In the genomic region with DNA sequence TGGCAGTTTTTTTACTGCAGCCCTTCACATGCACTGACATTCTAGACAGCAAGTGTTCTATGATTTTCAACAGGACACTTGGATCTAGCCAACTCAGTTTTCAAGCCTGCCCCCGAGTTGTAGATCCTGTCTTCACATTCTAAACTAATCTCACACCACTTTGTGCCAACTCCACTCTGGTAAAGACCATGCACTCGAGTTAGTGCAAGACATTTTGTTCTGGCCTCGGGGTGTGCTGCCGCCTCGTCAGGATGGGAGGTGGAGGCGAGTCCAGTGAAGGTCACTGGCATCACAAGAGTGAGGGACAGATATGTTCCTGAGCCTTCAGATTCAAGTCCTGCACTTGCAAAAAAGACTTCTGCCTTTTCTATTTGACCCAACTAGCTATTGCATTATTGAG, we compare ENCODE assay signal across 22 mouse cellular contexts. TPM values are rescaled to one million over a fixed set of nuclear protein-coding genes. Genes with fewer than 3 reads are reported as not detected.
A peak's percentile ranks its signal among the peaks of the same experiment; 100 is the strongest.
DNase-seq lines count a peak whose midpoint lies in the region; ATAC-seq and TF ChIP-seq lines count a peak whose summit lies in the region.
"Had no signal": no experiment of that assay in that cellular context is flagged by ENCODE, and none has a peak within 500 bp of the region (broad histone marks: within the 10 kb centered on the region; RNA-seq: fewer than 3 reads in every experiment).

No protein-coding gene starts in this region.

- no peaks in the 10 kb centered on the region for H3K27me3 ChIP-seq in forebrain, embryonic 15.5 days
- no peaks in the 10 kb centered on the region for H3K27me3 ChIP-seq in forebrain, embryonic 11.5 days (ENCODE audit: control insufficient read depth, insufficient read depth, low read length)
- H3K27me3 ChIP-seq in heart, adult 2 months (ENCODE audit: control insufficient read depth, insufficient read depth, low read length): no peaks in the 10 kb centered on the region
- H3K27me3 ChIP-seq in heart, embryonic 13.5 days (replicated peaks): no peaks in the 10 kb centered on the region; the same call in 1 of the 2 replicates
- H3K27me3 ChIP-seq: embryonic facial prominence, embryonic 12.5 days; forebrain, embryonic 12.5 days; liver, embryonic 15.5 days had no signal

- H3K27ac ChIP-seq in forebrain, embryonic 15.5 days (replicated peaks): 0 out of 2 replicates have a peak overlapping the region, but pooled peaks have one; percentile 7
- no peak overlapping the region for H3K27ac ChIP-seq in forebrain, embryonic 11.5 days (ENCODE audit: low read depth, low read length)
- H3K27ac ChIP-seq in heart, adult 2 months: peak overlapping the region; percentile 45
- peak overlapping the region; percentile 59; the same call in 1 of the 2 replicates for H3K27ac ChIP-seq in heart, embryonic 13.5 days (replicated peaks)
- H3K27ac ChIP-seq: embryonic facial prominence, embryonic 12.5 days; forebrain, embryonic 12.5 days; hindbrain, embryonic 10.5 days; hindbrain, postnatal 0 days; limb, embryonic 10.5 days; liver, embryonic 15.5 days; macrophage had no signal

- intact Hi-C loops in heart, adult 2 months (cut with DNase I): loop anchor here (5.0 kb wide), 1 partner anchor 46 kb away; no protein-coding TSS in a partner anchor
- intact Hi-C loops in heart, postnatal 14 days (cut with DNase I): no loop called here

- peaks cover 17% of the 10 kb centered on the region; the same call in 1 of the 2 replicates for H3K36me3 ChIP-seq in forebrain, embryonic 15.5 days
- H3K36me3 ChIP-seq in forebrain, embryonic 11.5 days (ENCODE audit: control insufficient read depth, insufficient read depth, low read length): no peaks in the 10 kb centered on the region; the same call in 1 of the 2 replicates
- no peaks in the 10 kb centered on the region; the same call in 1 of the 2 replicates for H3K36me3 ChIP-seq in heart, adult 2 months (ENCODE audit: control insufficient read depth, insufficient read depth, low read length)
- H3K36me3 ChIP-seq in heart, embryonic 13.5 days: no peaks in the 10 kb centered on the region
- H3K36me3 ChIP-seq: embryonic facial prominence, embryonic 12.5 days; liver, embryonic 15.5 days had no signal

- no peak overlapping the region for H3K4me2 ChIP-seq in forebrain, embryonic 15.5 days (replicated peaks)
- no peak overlapping the region for H3K4me2 ChIP-seq in forebrain, embryonic 11.5 days (ENCODE audit: low read depth, low read length, severe bottlenecking)
- H3K4me2 ChIP-seq in heart, embryonic 13.5 days: peak overlapping the region; percentile 41; the same call in 1 of the 2 replicates
- H3K4me2 ChIP-seq: embryonic facial prominence, embryonic 12.5 days; forebrain, embryonic 12.5 days; liver, embryonic 15.5 days had no signal

- TF ChIP-seq CTCF in heart, adult 2 months (IDR thresholded peaks at IDR 0.05): no peak

- H3K79me2 ChIP-seq in heart, adult 2 months (replicated peaks; ENCODE audit: control insufficient read depth, insufficient read depth, low read length): no peaks in the 10 kb centered on the region

- DNase-seq in forebrain, embryonic 11.5 days (ENCODE audit: low spot score): no peak
- DNase-seq in heart, adult 2 months: peak in 1 of 2 experiments; percentile 51
- peak; percentile 20 to 34 for DNase-seq in heart, postnatal 14 days
- DNase-seq in left cerebral cortex, adult 11 months (ENCODE audit: low spot score): no peak
- no peak for DNase-seq in retina, postnatal 1 day
- DNase-seq: cerebellum, adult 18-20 months; cerebellum, postnatal 25 days; gastrocnemius, postnatal 36 days; kidney, adult 11 months; liver; right cerebral cortex, postnatal 25 days; spleen, adult 18-20 months had no signal

- no peak for ATAC-seq in forebrain, embryonic 15.5 days (replicated peaks)
- no peak for ATAC-seq in forebrain, embryonic 11.5 days (replicated peaks; ENCODE audit: low FRiP score)
- ATAC-seq in heart, embryonic 13.5 days (ENCODE audit: extremely low read depth, insufficient number of reproducible peaks, low FRiP score, low TSS enrichment): no peak
- ATAC-seq: CD4-positive, CD25-positive, alpha-beta regulatory T cell, adult 4 months; hindbrain, postnatal 0 days had no signal

- H3K4me3 ChIP-seq in forebrain, embryonic 15.5 days: no peak overlapping the region
- no peak overlapping the region for H3K4me3 ChIP-seq in forebrain, embryonic 11.5 days (ENCODE audit: low read depth, low read length)
- no peak overlapping the region for H3K4me3 ChIP-seq in heart, adult 2 months
- no peak overlapping the region for H3K4me3 ChIP-seq in heart, embryonic 13.5 days
- H3K4me3 ChIP-seq: embryonic facial prominence, embryonic 12.5 days; forebrain, embryonic 12.5 days; hindbrain, embryonic 10.5 days; limb, embryonic 10.5 days; liver, embryonic 15.5 days had no signal

- no peaks in the 10 kb centered on the region for H3K9me3 ChIP-seq in forebrain, embryonic 15.5 days
- H3K9me3 ChIP-seq in forebrain, embryonic 11.5 days (ENCODE audit: control insufficient read depth, low read length): no peaks in the 10 kb centered on the region
- no peaks in the 10 kb centered on the region for H3K9me3 ChIP-seq in heart, embryonic 13.5 days
- H3K9me3 ChIP-seq: embryonic facial prominence, embryonic 12.5 days; forebrain, embryonic 12.5 days; hindbrain, embryonic 10.5 days; limb, embryonic 10.5 days; liver, embryonic 15.5 days had no signal

- no peaks in the 10 kb centered on the region for H3K4me1 ChIP-seq in forebrain, embryonic 15.5 days
- peaks cover 2% of the 10 kb centered on the region; the same call in 1 of the 2 replicates for H3K4me1 ChIP-seq in forebrain, embryonic 11.5 days (replicated peaks; ENCODE audit: control insufficient read depth, insufficient read depth, low read length)
- no peaks in the 10 kb centered on the region for H3K4me1 ChIP-seq in heart, adult 2 months (ENCODE audit: control insufficient read depth, insufficient read depth, low read length)
- H3K4me1 ChIP-seq in heart, embryonic 13.5 days: peaks cover 38% of the 10 kb centered on the region
- H3K4me1 ChIP-seq: embryonic facial prominence, embryonic 12.5 days; limb, embryonic 10.5 days had no signal

- TF ChIP-seq POLR2A in heart, adult 2 months (IDR thresholded peaks at IDR 0.05; ENCODE audit: insufficient read depth, low read depth, low read length): no peak

- WGBS in forebrain, embryonic 15.5 days: 66% methylated on average over 6 of the region's 6 CpGs
- WGBS in forebrain, embryonic 11.5 days: 76% methylated on average over 6 of the region's 6 CpGs
- WGBS in heart, adult 2 months: 54% methylated on average over 6 of the region's 6 CpGs
- 29% methylated on average over 6 of the region's 6 CpGs for WGBS in heart, embryonic 13.5 days

- no peak overlapping the region for H3K9ac ChIP-seq in forebrain, embryonic 15.5 days (replicated peaks)
- H3K9ac ChIP-seq in forebrain, embryonic 11.5 days (ENCODE audit: low read length): no peak overlapping the region
- no peak overlapping the region for H3K9ac ChIP-seq in heart, adult 2 months (ENCODE audit: low read depth, low read length)
- no peak overlapping the region for H3K9ac ChIP-seq in heart, embryonic 13.5 days
- H3K9ac ChIP-seq: embryonic facial prominence, embryonic 12.5 days; forebrain, embryonic 12.5 days; liver, embryonic 15.5 days had no signal

- peak; percentile 97 for TF ChIP-seq EP300 in heart, adult 2 months (IDR thresholded peaks at IDR 0.05; ENCODE audit: insufficient read depth, low read depth, low read length)

RNA-seq across cellular contexts. Expression of a gene that starts 44.1 kb away (rescaled TPM):
- 456 and 468 TPM in 2 replicates for polyA plus RNA-seq in forebrain, embryonic 15.5 days (2015; fragmentation: Nextera tagmentation; extraction: Ambion mirVana)
- 138 and 142 TPM in 2 replicates for polyA plus RNA-seq in forebrain, embryonic 11.5 days (2014; fragmentation: Nextera tagmentation; extraction: Ambion mirVana)
- total RNA-seq in heart, adult 2 months (2021): 10 to 100 TPM; 13.0 to 14.9 TPM
- 11.7 and 19.0 TPM in 2 replicates for polyA plus RNA-seq in heart, adult 2 months (2012; rRNA removed)
- polyA plus RNA-seq in heart, embryonic 13.5 days (2015; fragmentation: Nextera tagmentation; extraction: Ambion mirVana): 39.9 and 41.0 TPM in 2 replicates
- total RNA-seq in heart, postnatal 14 days (2021): 10 to 100 TPM; 13.9 to 21.2 TPM

Comparison
In these comparisons a context has a peak if more than half of its experiments do, and no peak if none do; other contexts are left out.
1. DNase-seq: peak in heart, postnatal 14 days (2 of 2); none in forebrain, embryonic 11.5 days (single experiment), left cerebral cortex, adult 11 months (single experiment) and retina, postnatal 1 day (single experiment).